Mouse (Mus musculus) embryonic facial prominence, embryonic 10.5 days (tissue): ENCODE data around the gene Sox5. TPM values are rescaled to one million over a fixed set of nuclear protein-coding genes. Genes with fewer than 3 reads are reported as not detected.
A peak's percentile ranks its signal among the peaks of the same experiment; 100 is the strongest.

Experiments used
- DNase-seq: peaks from one replicate; pipeline ENCODE4 v3.0.0-alpha.2; 2017; ENCODE audit warnings: low spot score
- H3K27ac ChIP-seq: fragments of 300-500 bp; sonication (generic); replicated peaks from 2 replicates; pipeline ENCODE4 v1.5.1; 2016; ENCODE audit warnings: mild to moderate bottlenecking
- H3K27me3 ChIP-seq: fragments of 300-500 bp; sonication (generic); replicated peaks from 2 replicates; pipeline ENCODE4 v1.6.1; 2016; ENCODE audit warnings: low read depth, mild to moderate bottlenecking; ENCODE audit not compliant: poor library complexity, severe bottlenecking
- H3K36me3 ChIP-seq: fragments of 300-500 bp; sonication (generic); replicated peaks from 2 replicates; pipeline ENCODE4 v1.6.1; 2016; ENCODE audit warnings: mild to moderate bottlenecking, moderate library complexity
- H3K4me1 ChIP-seq: fragments of 300-500 bp; sonication (generic); 2 replicates; pipeline ENCODE4 v1.6.1; 2016
- H3K4me3 ChIP-seq: fragments of 300-500 bp; sonication (generic); 2 replicates; pipeline ENCODE4 v1.5.1; 2016; ENCODE audit warnings: mild to moderate bottlenecking, moderate library complexity
- H3K9me3 ChIP-seq: fragments of 300-500 bp; sonication (generic); 2 replicates; pipeline ENCODE4 v1.6.1; 2016; ENCODE audit warnings: mild to moderate bottlenecking
- WGBS: fragments of 180-500 bp; shearing (Covaris S2); methylation state at CpG from one replicate; pipeline ENCODE4 v1.1.7; 2016; 5-methylcytosine and 5-hydroxymethylcytosine counted together
- polyA plus RNA-seq: library from polyadenylated mRNA; unstranded; fragments of >200 nt; fragmentation: Nextera tagmentation; extraction: Ambion mirVana; gene quantifications from 2 replicates; pipeline ENCODE4 v1.2.1, GENCODE M21; 2016

Gene Sox5
- polyA plus RNA-seq, 1 experiment from 2014 or later = 65.1 TPM

- H3K4me3 ChIP-seq = no peak overlapping the region
- no peaks in the 10 kb centered on the region for H3K27me3 ChIP-seq
- H3K36me3 ChIP-seq = peaks cover 20% of the 10 kb centered on the region
- no peak overlapping the region for H3K27ac ChIP-seq
- H3K9me3 ChIP-seq = no peaks in the 10 kb centered on the region
- H3K4me1 ChIP-seq = peaks cover 4% of the 10 kb centered on the region; the same call in 1 of the 2 replicates
- no peak for DNase-seq
- WGBS = 89% methylated on average over 2 of the region's 2 CpGs
Measured at GRCm38 (mm10) chr6:143858551-143858950, 923.2 kb downstream of the Sox5 start.

GRCm38 (mm10) chr6:143857376-143857775, 924.4 kb downstream of the Sox5 start:
- 89% methylated on average over 7 of the region's 7 CpGs for WGBS
- Histone ChIP-seq H3K27me3 (no peaks in the 10 kb centered on the region), H3K4me1 (peaks cover 4% of the 10 kb centered on the region; the same call in 1 of the 2 replicates), H3K27ac (no peak overlapping the region), H3K36me3 (peaks cover 20% of the 10 kb centered on the region), H3K9me3 (no peaks in the 10 kb centered on the region), H3K4me3 (no peak overlapping the region)
- DNase-seq = no peak

- H3K36me3 ChIP-seq = peaks cover 8% of the 10 kb centered on the region
- H3K27me3 ChIP-seq = no peaks in the 10 kb centered on the region
- H3K27ac ChIP-seq = no peak overlapping the region
- H3K9me3 ChIP-seq = no peaks in the 10 kb centered on the region
- DNase-seq = no peak
- 70% methylated on average over 12 of the region's 12 CpGs for WGBS
- no peaks in the 10 kb centered on the region for H3K4me1 ChIP-seq
- H3K4me3 ChIP-seq = no peak overlapping the region
Measured at GRCm38 (mm10) chr6:143855421-143855820, 926.4 kb downstream of the Sox5 start.

- Histone ChIP-seq H3K4me3 (no peak overlapping the region), H3K27me3 (no peaks in the 10 kb centered on the region), H3K4me1 (no peaks in the 10 kb centered on the region), H3K9me3 (no peaks in the 10 kb centered on the region), H3K27ac (no peak overlapping the region), H3K36me3 (no peaks in the 10 kb centered on the region)
- WGBS = 89% methylated on average over 3 of the region's 3 CpGs
- DNase-seq = no peak
Measured at GRCm38 (mm10) chr6:143854031-143854430, 927.7 kb downstream of the Sox5 start.

GRCm38 (mm10) chr6:143845761-143846160, 936.0 kb downstream of the Sox5 start:
- DNase-seq = no peak
- H3K4me1 ChIP-seq = no peaks in the 10 kb centered on the region
- no peak overlapping the region for H3K4me3 ChIP-seq
- no peaks in the 10 kb centered on the region for H3K9me3 ChIP-seq
- H3K27ac ChIP-seq = no peak overlapping the region
- H3K27me3 ChIP-seq = no peaks in the 10 kb centered on the region; the same call in 1 of the 2 replicates
- H3K36me3 ChIP-seq = peaks cover 20% of the 10 kb centered on the region

- H3K36me3 ChIP-seq = peaks cover 31% of the 10 kb centered on the region
- no peaks in the 10 kb centered on the region; the same call in 1 of the 2 replicates for H3K27me3 ChIP-seq
- H3K27ac ChIP-seq = no peak overlapping the region
- no peaks in the 10 kb centered on the region for H3K4me1 ChIP-seq
- H3K9me3 ChIP-seq = no peaks in the 10 kb centered on the region
- no peak overlapping the region for H3K4me3 ChIP-seq
- no peak for DNase-seq
- WGBS = 88% methylated on average over 3 of the region's 3 CpGs
Measured at GRCm38 (mm10) chr6:143844701-143844970, 937.1 kb downstream of the Sox5 start.

- no peaks in the 10 kb centered on the region for H3K9me3 ChIP-seq
- H3K27me3 ChIP-seq = no peaks in the 10 kb centered on the region; the same call in 1 of the 2 replicates
- DNase-seq = no peak
- no peaks in the 10 kb centered on the region for H3K4me1 ChIP-seq
- H3K27ac ChIP-seq = no peak overlapping the region
- peaks cover 35% of the 10 kb centered on the region for H3K36me3 ChIP-seq
- WGBS = 88% methylated on average over 10 of the region's 10 CpGs
- H3K4me3 ChIP-seq = no peak overlapping the region
Measured at GRCm38 (mm10) chr6:143843933-143844700, 937.7 kb downstream of the Sox5 start.

GRCm38 (mm10) chr6:143841954-143842353, 939.8 kb downstream of the Sox5 start:
- no peak for DNase-seq
- no peaks in the 10 kb centered on the region; the same call in 1 of the 2 replicates for H3K27me3 ChIP-seq
- no peak overlapping the region for H3K4me3 ChIP-seq
- no peak overlapping the region for H3K27ac ChIP-seq
- H3K4me1 ChIP-seq = peaks cover 6% of the 10 kb centered on the region; the same call in 1 of the 2 replicates
- no peaks in the 10 kb centered on the region for H3K9me3 ChIP-seq
- 89% methylated on average over 7 of the region's 7 CpGs for WGBS
- H3K36me3 ChIP-seq = peaks cover 35% of the 10 kb centered on the region

- no peak overlapping the region for H3K4me3 ChIP-seq
- peaks cover 35% of the 10 kb centered on the region for H3K36me3 ChIP-seq
- H3K4me1 ChIP-seq = peaks cover 9% of the 10 kb centered on the region; the same call in 1 of the 2 replicates
- H3K27me3 ChIP-seq = no peaks in the 10 kb centered on the region; the same call in 1 of the 2 replicates
- no peak overlapping the region for H3K27ac ChIP-seq
- WGBS = 91% methylated on average over 15 of the region's 15 CpGs
- H3K9me3 ChIP-seq = no peaks in the 10 kb centered on the region
- no peak for DNase-seq
Measured at GRCm38 (mm10) chr6:143841109-143841638, 940.6 kb downstream of the Sox5 start.

- peaks cover 9% of the 10 kb centered on the region; the same call in 1 of the 2 replicates for H3K4me1 ChIP-seq
- WGBS = 60% methylated on average over 9 of the region's 9 CpGs
- peak; percentile 13 for DNase-seq
- no peak overlapping the region for H3K4me3 ChIP-seq
- H3K36me3 ChIP-seq = peaks cover 44% of the 10 kb centered on the region
- no peaks in the 10 kb centered on the region for H3K9me3 ChIP-seq
- no peaks in the 10 kb centered on the region; the same call in 1 of the 2 replicates for H3K27me3 ChIP-seq
- H3K27ac ChIP-seq = no peak overlapping the region
Measured at GRCm38 (mm10) chr6:143838384-143839076, 943.2 kb downstream of the Sox5 start.

- no peak overlapping the region for H3K4me3 ChIP-seq
Measured at GRCm38 (mm10) chr6:143835331-143835730, 946.4 kb downstream of the Sox5 start.

GRCm38 (mm10) chr6:143833986-143834385, 947.8 kb downstream of the Sox5 start:
- no peak for DNase-seq
- Histone ChIP-seq H3K36me3 (peaks cover 32% of the 10 kb centered on the region), H3K4me3 (no peak overlapping the region), H3K9me3 (no peaks in the 10 kb centered on the region), H3K4me1 (peaks cover 13% of the 10 kb centered on the region), H3K27me3 (no peaks in the 10 kb centered on the region), H3K27ac (no peak overlapping the region)
- WGBS = 93% methylated on average over 3 of the region's 3 CpGs

More at GRCm38 (mm10) chr6:143835331-143835730, 946.4 kb downstream of the Sox5 start:
- no peaks in the 10 kb centered on the region for H3K9me3 ChIP-seq
- no peak overlapping the region for H3K27ac ChIP-seq
- H3K27me3 ChIP-seq = no peaks in the 10 kb centered on the region; the same call in 1 of the 2 replicates
- peaks cover 13% of the 10 kb centered on the region for H3K4me1 ChIP-seq
- WGBS = 88% methylated on average over 7 of the region's 7 CpGs
- H3K36me3 ChIP-seq = peaks cover 43% of the 10 kb centered on the region
- DNase-seq = no peak
